Mouse (Mus musculus): ENCODE results near the gene Zfp771. TPM values are rescaled to one million over a fixed set of nuclear protein-coding genes. Genes with fewer than 3 reads are reported as not detected.

The Zfp771 gene
- polyA plus RNA-seq, 1 experiment from 2014 or later, result 15.5 TPM

GRCm38 (mm10) chr7:127278311-127278710 is 34.2 kb downstream of the Zfp771 start:
- no peaks in the 10 kb centered on the region for H3K36me3 ChIP-seq (replicated peaks; ENCODE audit: insufficient read depth, low read length)
- no peaks in the 10 kb centered on the region for H3K27me3 ChIP-seq (ENCODE audit: insufficient read depth, low read length)
- H3K4me2 ChIP-seq (ENCODE audit: low read depth, low read length), result no peak overlapping the region
- WGBS (ENCODE audit: insufficient replicate concordance), result 13% methylated on average over 8 of the region's 8 CpGs
- peaks cover 15% of the 10 kb centered on the region for H3K4me1 ChIP-seq (ENCODE audit: insufficient read depth)
- DNase-seq (peak; percentile 70), ATAC-seq (no peak)
- peak overlapping the region; percentile 38; the same call in 1 of the 2 replicates for H3K9ac ChIP-seq (replicated peaks)
- TF ChIP-seq EP300 (IDR thresholded peaks at IDR 0.05; ENCODE audit: low read depth), result no peak
- peak; percentile 84 for TF ChIP-seq CTCF (IDR thresholded peaks at IDR 0.05; ENCODE audit: low read depth)
- no peak overlapping the region for H3K4me3 ChIP-seq (ENCODE audit: low read depth, low read length)
- H3K9me3 ChIP-seq (ENCODE audit: low read length), result no peaks in the 10 kb centered on the region
- H3K27ac ChIP-seq (ENCODE audit: low read depth), result peak overlapping the region; percentile 94

GRCm38 (mm10) chr7:127280092-127280491 is 36.0 kb downstream of the Zfp771 start:
- ATAC-seq, result no peak
- H3K9ac ChIP-seq (replicated peaks), result no peak overlapping the region
- H3K27me3 ChIP-seq (ENCODE audit: insufficient read depth, low read length), result no peaks in the 10 kb centered on the region
- WGBS (ENCODE audit: insufficient replicate concordance), result 69% methylated on average over 3 of the region's 3 CpGs
- H3K9me3 ChIP-seq (ENCODE audit: low read length), result no peaks in the 10 kb centered on the region
- H3K4me3 ChIP-seq (ENCODE audit: low read depth, low read length), result no peak overlapping the region
- no peak for DNase-seq
- H3K4me2 ChIP-seq (ENCODE audit: low read depth, low read length), result no peak overlapping the region
- H3K27ac ChIP-seq (ENCODE audit: low read depth), result no peak overlapping the region
- no peak for TF ChIP-seq CTCF (IDR thresholded peaks at IDR 0.05; ENCODE audit: low read depth)
- no peak for TF ChIP-seq EP300 (IDR thresholded peaks at IDR 0.05; ENCODE audit: low read depth)
- peaks cover 13% of the 10 kb centered on the region for H3K4me1 ChIP-seq (ENCODE audit: insufficient read depth)
- H3K36me3 ChIP-seq (replicated peaks; ENCODE audit: insufficient read depth, low read length), result no peaks in the 10 kb centered on the region

DNA sequence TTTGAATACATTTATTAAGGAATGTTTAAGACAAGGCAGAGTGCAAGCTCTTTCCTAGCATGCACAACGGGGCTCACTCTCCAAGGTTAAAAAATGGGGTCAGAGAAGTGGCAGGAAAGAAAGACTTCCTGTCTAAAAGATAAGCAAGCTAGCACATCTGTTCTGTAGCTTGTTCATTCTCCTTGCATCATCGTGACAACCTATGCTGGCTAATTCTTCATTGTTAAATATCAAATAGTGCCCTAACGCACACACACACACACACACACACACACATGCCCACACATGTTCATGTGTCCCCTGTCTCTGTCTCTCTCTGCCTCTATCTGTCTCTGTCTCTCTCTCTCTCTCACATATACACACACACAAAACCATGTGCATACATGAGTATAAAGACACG is 37.0 kb downstream of the Zfp771 start:
- WGBS (ENCODE audit: insufficient replicate concordance), result 26% methylated on average over 4 of the region's 4 CpGs
- H3K4me2 ChIP-seq (ENCODE audit: low read depth, low read length), result no peak overlapping the region
- H3K27ac ChIP-seq (ENCODE audit: low read depth), result no peak overlapping the region
- no peak for DNase-seq
- ATAC-seq, result no peak
- H3K9ac ChIP-seq (replicated peaks), result no peak overlapping the region
- no peak for TF ChIP-seq EP300 (IDR thresholded peaks at IDR 0.05; ENCODE audit: low read depth)
- no peak for TF ChIP-seq CTCF (IDR thresholded peaks at IDR 0.05; ENCODE audit: low read depth)
- H3K4me1 ChIP-seq (ENCODE audit: insufficient read depth), result peaks cover 13% of the 10 kb centered on the region
- no peaks in the 10 kb centered on the region for H3K27me3 ChIP-seq (ENCODE audit: insufficient read depth, low read length)
- no peaks in the 10 kb centered on the region for H3K36me3 ChIP-seq (replicated peaks; ENCODE audit: insufficient read depth, low read length)
- H3K9me3 ChIP-seq (ENCODE audit: low read length), result no peaks in the 10 kb centered on the region
- H3K4me3 ChIP-seq (ENCODE audit: low read depth, low read length), result no peak overlapping the region

GRCm38 (mm10) chr7:127282190-127282589 is 38.1 kb downstream of the Zfp771 start:
- no peaks in the 10 kb centered on the region for H3K9me3 ChIP-seq (ENCODE audit: low read length)
- no peak overlapping the region for H3K9ac ChIP-seq (replicated peaks)
- H3K36me3 ChIP-seq (replicated peaks; ENCODE audit: insufficient read depth, low read length), result no peaks in the 10 kb centered on the region
- no peak overlapping the region for H3K4me3 ChIP-seq (ENCODE audit: low read depth, low read length)
- no peak for DNase-seq
- no peak overlapping the region for H3K27ac ChIP-seq (ENCODE audit: low read depth)
- WGBS (ENCODE audit: insufficient replicate concordance), result 66% methylated on average over 2 of the region's 2 CpGs
- no peak for ATAC-seq
- H3K27me3 ChIP-seq (ENCODE audit: insufficient read depth, low read length), result no peaks in the 10 kb centered on the region
- H3K4me2 ChIP-seq (ENCODE audit: low read depth, low read length), result no peak overlapping the region
- TF ChIP-seq EP300 (IDR thresholded peaks at IDR 0.05; ENCODE audit: low read depth) (no peak), CTCF (IDR thresholded peaks at IDR 0.05; ENCODE audit: low read depth) (no peak)
- peaks cover 13% of the 10 kb centered on the region for H3K4me1 ChIP-seq (ENCODE audit: insufficient read depth)

- Histone ChIP-seq H3K4me3 (ENCODE audit: low read depth, low read length) (no peak overlapping the region), H3K4me1 (ENCODE audit: insufficient read depth) (peaks cover 13% of the 10 kb centered on the region), H3K9ac (replicated peaks) (no peak overlapping the region), H3K9me3 (ENCODE audit: low read length) (no peaks in the 10 kb centered on the region), H3K36me3 (replicated peaks; ENCODE audit: insufficient read depth, low read length) (no peaks in the 10 kb centered on the region), H3K27me3 (ENCODE audit: insufficient read depth, low read length) (no peaks in the 10 kb centered on the region), H3K27ac (ENCODE audit: low read depth) (no peak overlapping the region), H3K4me2 (ENCODE audit: low read depth, low read length) (no peak overlapping the region)
- ATAC-seq (peak; percentile 67), DNase-seq (no peak)
- WGBS (ENCODE audit: insufficient replicate concordance), result 36% methylated on average over 7 of the region's 10 CpGs
- TF ChIP-seq EP300 (IDR thresholded peaks at IDR 0.05; ENCODE audit: low read depth) (no peak), CTCF (IDR thresholded peaks at IDR 0.05; ENCODE audit: low read depth) (no peak)
These were observed 41.1 kb downstream of the Zfp771 start for GRCm38 (mm10) chr7:127285154-127285553.

GRCm38 (mm10) chr7:127287940-127288339 is 43.9 kb downstream of the Zfp771 start:
- WGBS (ENCODE audit: insufficient replicate concordance), result 70% methylated on average over 1 of the region's 1 CpGs
- Histone ChIP-seq H3K27ac (ENCODE audit: low read depth) (no peak overlapping the region), H3K9ac (replicated peaks) (no peak overlapping the region), H3K9me3 (ENCODE audit: low read length) (no peaks in the 10 kb centered on the region), H3K4me2 (ENCODE audit: low read depth, low read length) (no peak overlapping the region), H3K27me3 (ENCODE audit: insufficient read depth, low read length) (no peaks in the 10 kb centered on the region), H3K4me1 (ENCODE audit: insufficient read depth) (peaks cover 12% of the 10 kb centered on the region), H3K36me3 (replicated peaks; ENCODE audit: insufficient read depth, low read length) (no peaks in the 10 kb centered on the region), H3K4me3 (ENCODE audit: low read depth, low read length) (no peak overlapping the region)
- TF ChIP-seq CTCF (IDR thresholded peaks at IDR 0.05; ENCODE audit: low read depth) (no peak), EP300 (IDR thresholded peaks at IDR 0.05; ENCODE audit: low read depth) (no peak)
- DNase-seq, result no peak
- ATAC-seq, result peak; percentile 44; the same call in 1 of the 2 replicates

DNA sequence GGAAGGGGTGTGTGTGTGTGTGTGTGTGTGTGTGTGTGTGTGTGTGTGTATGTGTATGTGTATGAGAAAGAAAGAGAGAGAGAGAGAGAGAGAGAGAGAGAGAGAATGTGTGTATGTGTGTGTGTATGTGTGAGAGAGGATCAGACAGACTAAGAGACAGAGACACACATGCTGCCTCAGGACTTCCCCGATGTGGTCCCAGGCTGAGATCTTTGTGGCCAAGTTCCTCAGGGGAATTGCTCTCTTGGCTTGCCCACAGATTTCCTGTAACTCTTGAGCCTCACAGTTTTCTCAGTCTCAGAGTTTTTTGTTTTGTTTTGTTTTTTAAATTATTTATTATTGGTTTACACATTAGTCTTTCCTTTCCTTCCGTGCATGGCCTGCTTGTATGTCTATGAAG is 45.2 kb downstream of the Zfp771 start:
- WGBS (ENCODE audit: insufficient replicate concordance), result 55% methylated on average over 2 of the region's 2 CpGs

More for the DNA sequence above, 45.2 kb downstream of the Zfp771 start:
- no peaks in the 10 kb centered on the region for H3K27me3 ChIP-seq (ENCODE audit: insufficient read depth, low read length)
- H3K9ac ChIP-seq (replicated peaks), result no peak overlapping the region
- peaks cover 12% of the 10 kb centered on the region for H3K4me1 ChIP-seq (ENCODE audit: insufficient read depth)
- H3K36me3 ChIP-seq (replicated peaks; ENCODE audit: insufficient read depth, low read length), result no peaks in the 10 kb centered on the region
- no peak overlapping the region for H3K4me3 ChIP-seq (ENCODE audit: low read depth, low read length)
- H3K4me2 ChIP-seq (ENCODE audit: low read depth, low read length), result no peak overlapping the region
- no peak for DNase-seq
- no peak for TF ChIP-seq CTCF (IDR thresholded peaks at IDR 0.05; ENCODE audit: low read depth)
- TF ChIP-seq EP300 (IDR thresholded peaks at IDR 0.05; ENCODE audit: low read depth), result no peak
- no peak overlapping the region for H3K27ac ChIP-seq (ENCODE audit: low read depth)
- no peaks in the 10 kb centered on the region for H3K9me3 ChIP-seq (ENCODE audit: low read length)
- no peak for ATAC-seq
